Mouse (Mus musculus) lung, postnatal 0 days (tissue): ENCODE data around the gene Xcr1. TPM values are rescaled to one million over a fixed set of nuclear protein-coding genes. Genes with fewer than 3 reads are reported as not detected.
A peak's percentile ranks its signal among the peaks of the same experiment; 100 is the strongest.

Source experiments
- ATAC-seq: fragments of 200-750 bp; cut with Nextera tagmentation; 2 replicates; pipeline ENCODE4 v1.8.0; 2017; ENCODE audit warnings: moderate library complexity
- DNase-seq: peaks from one replicate; pipeline ENCODE4 v3.0.0-alpha.2; 2016; ENCODE audit warnings: low spot score
- H3K27ac ChIP-seq: fragments of 300-500 bp; sonication (generic); 2 replicates; pipeline ENCODE4 v1.5.1; 2014; ENCODE audit warnings: antibody characterized with exemption, mild to moderate bottlenecking, low read length, mixed read lengths
- H3K27me3 ChIP-seq: fragments of 300-500 bp; sonication (generic); replicated peaks from 2 replicates; pipeline ENCODE4 v1.6.1; 2014; ENCODE audit warnings: low read length, mixed read lengths; ENCODE audit not compliant: insufficient read depth
- H3K36me3 ChIP-seq: fragments of 300-500 bp; sonication (generic); 2 replicates; pipeline ENCODE4 v1.6.1; 2014; ENCODE audit warnings: low read length, mixed read lengths; ENCODE audit not compliant: insufficient read depth
- H3K4me1 ChIP-seq: fragments of 300-500 bp; sonication (generic); 2 replicates; pipeline ENCODE4 v1.6.1; 2014; ENCODE audit warnings: antibody characterized with exemption, low read depth, low read length, mixed read lengths; ENCODE audit not compliant: insufficient read depth
- H3K4me2 ChIP-seq: fragments of 300-500 bp; sonication (generic); replicated peaks from 2 replicates; pipeline ENCODE4 v1.6.1; 2014; ENCODE audit warnings: low read depth, mild to moderate bottlenecking, low read length, moderate library complexity, mixed read lengths
- H3K4me3 ChIP-seq: fragments of 300-500 bp; sonication (generic); 2 replicates; pipeline ENCODE4 v1.5.1; 2014; ENCODE audit warnings: low read depth, low read length
- H3K9ac ChIP-seq: fragments of 300-500 bp; sonication (generic); replicated peaks from 2 replicates; pipeline ENCODE4 v1.6.1; 2014; ENCODE audit warnings: low read depth, mild to moderate bottlenecking
- H3K9me3 ChIP-seq: fragments of 300-500 bp; sonication (generic); 2 replicates; pipeline ENCODE4 v1.6.1; 2016; ENCODE audit warnings: low read length, mixed read lengths
- CTCF ChIP-seq: IDR thresholded peaks from 2 replicates; pipeline ENCODE4 v1.5.1; 2016; ENCODE audit warnings: antibody characterized with exemption, mild to moderate bottlenecking
- EP300 ChIP-seq: IDR thresholded peaks from 2 replicates; pipeline ENCODE4 v1.6.1; 2016; ENCODE audit warnings: antibody characterized with exemption, mild to moderate bottlenecking, control low read depth
- WGBS: fragments of 180-500 bp; shearing (Covaris S2); extraction: QIAGEN DNeasy Blood & Tissue Kit; methylation state at CpG from one replicate; pipeline ENCODE4 v1.1.7; 2014; 5-methylcytosine and 5-hydroxymethylcytosine counted together
- polyA plus RNA-seq: library from polyadenylated mRNA; unstranded; fragments of >200 nt; fragmentation: Nextera tagmentation; extraction: Ambion mirVana; gene quantifications from 2 replicates; pipeline ENCODE4 v1.2.1, GENCODE M21; 2015

Gene Xcr1
- polyA plus RNA-seq, 1 experiment from 2014 or later: 0.06 TPM

DNA sequence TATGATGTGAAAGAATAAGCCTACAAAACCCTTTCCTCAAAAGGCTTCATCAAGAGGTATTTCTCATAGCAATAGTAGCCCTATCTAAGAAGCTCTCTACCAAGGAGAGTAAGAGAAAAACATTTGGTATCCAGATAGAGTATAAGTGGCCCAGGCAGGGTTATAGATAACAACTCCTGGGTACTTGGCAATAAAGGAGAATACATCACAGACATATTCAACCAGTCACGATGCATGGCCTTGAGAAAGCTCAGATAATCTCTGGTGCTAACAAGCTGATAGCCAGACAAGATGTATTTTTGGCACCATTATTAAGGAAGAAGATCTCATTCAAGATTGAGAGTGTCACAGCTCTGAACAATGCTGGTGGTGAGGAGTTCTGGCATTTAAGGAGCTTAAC lies 15.3 kb downstream of the Xcr1 start:
- DNase-seq (no peak), ATAC-seq (no peak)
- Histone ChIP-seq H3K9me3 (no peaks in the 10 kb centered on the region), H3K4me1 (peaks cover 5% of the 10 kb centered on the region; the same call in 1 of the 2 replicates), H3K27ac (no peak overlapping the region), H3K9ac (no peak overlapping the region), H3K27me3 (no peaks in the 10 kb centered on the region), H3K4me2 (no peak overlapping the region), H3K36me3 (no peaks in the 10 kb centered on the region), H3K4me3 (no peak overlapping the region)
- TF ChIP-seq CTCF (no peak), EP300 (no peak)
- 82% methylated on average over 1 of the region's 1 CpGs for WGBS

DNA sequence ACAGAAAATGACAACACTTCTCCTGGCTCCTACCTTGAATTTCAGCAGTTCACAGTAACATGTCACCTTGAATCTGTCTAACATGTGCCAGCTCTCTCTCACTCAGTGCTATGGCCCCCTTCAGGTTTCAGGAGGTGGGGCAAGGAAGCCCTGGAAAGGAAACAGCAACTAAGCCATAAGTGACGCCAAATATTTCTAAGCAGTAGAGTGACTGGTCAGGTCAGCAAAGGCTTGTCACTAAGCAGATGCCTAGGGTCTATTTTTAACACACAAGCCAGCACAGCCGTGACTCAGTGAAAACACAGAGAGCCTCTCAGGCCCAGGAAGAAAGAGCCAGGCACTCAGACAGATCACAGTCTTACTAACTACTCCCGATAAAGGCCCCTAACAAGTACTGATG lies 16.7 kb downstream of the Xcr1 start:
- Histone ChIP-seq H3K4me3 (no peak overlapping the region), H3K9me3 (no peaks in the 10 kb centered on the region), H3K27me3 (no peaks in the 10 kb centered on the region), H3K4me2 (no peak overlapping the region), H3K9ac (no peak overlapping the region), H3K36me3 (no peaks in the 10 kb centered on the region), H3K27ac (peak overlapping the region; percentile 51), H3K4me1 (peaks cover 4% of the 10 kb centered on the region; the same call in 1 of the 2 replicates)
- WGBS: 26% methylated on average over 3 of the region's 3 CpGs
- peak; percentile 84 for ATAC-seq
- DNase-seq: peak; percentile 80
- TF ChIP-seq CTCF (peak; percentile 54), EP300 (no peak)

DNA sequence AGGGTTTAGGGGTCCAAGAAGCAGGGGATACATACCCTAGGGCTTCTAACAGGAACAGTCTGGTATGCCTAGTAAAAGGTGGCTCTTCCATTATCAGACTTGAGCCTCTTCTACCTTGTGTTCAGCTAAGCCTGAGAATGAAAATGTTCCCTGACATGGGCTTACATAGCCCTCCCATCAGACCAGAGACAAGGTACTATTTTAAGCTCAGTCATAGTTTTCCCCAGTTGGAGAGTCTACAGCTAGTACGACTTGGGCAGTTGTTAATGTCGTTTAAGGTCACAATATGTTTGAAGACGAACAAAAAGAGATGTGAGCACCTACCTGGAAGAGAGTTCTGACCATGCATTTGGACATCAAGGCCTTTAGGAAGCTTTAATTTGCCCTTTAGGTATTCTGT lies 17.4 kb downstream of the Xcr1 start:
- no peak for ATAC-seq
- Histone ChIP-seq H3K27me3 (no peaks in the 10 kb centered on the region), H3K36me3 (no peaks in the 10 kb centered on the region), H3K4me2 (no peak overlapping the region), H3K27ac (0 out of 2 replicates have a peak overlapping the region, but pooled peaks have one; percentile 51), H3K9ac (no peak overlapping the region), H3K4me1 (no peaks in the 10 kb centered on the region), H3K4me3 (no peak overlapping the region), H3K9me3 (no peaks in the 10 kb centered on the region)
- WGBS: 84% methylated on average over 3 of the region's 3 CpGs
- TF ChIP-seq EP300: no peak
- no peak for TF ChIP-seq CTCF
- DNase-seq: no peak

DNA sequence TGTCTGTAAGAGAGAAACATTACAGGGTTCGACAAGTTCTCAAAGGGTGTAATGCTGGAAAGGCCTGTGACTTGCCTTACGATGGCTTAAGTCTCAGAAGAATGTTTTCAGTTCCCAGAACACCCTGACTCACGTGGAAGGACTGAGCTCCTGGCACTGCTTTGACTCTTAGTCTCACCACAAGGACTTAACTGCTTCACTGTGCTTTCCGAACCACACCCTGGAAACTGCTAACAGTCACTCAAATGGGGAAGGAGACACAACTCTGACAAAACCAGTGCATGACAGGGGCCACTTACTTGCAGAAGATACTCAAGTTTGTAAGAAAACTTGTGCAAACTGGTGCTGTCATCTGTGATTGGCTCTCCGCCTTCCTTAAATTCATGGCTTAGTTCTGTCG lies 21.6 kb downstream of the Xcr1 start:
- Histone ChIP-seq H3K9me3 (no peaks in the 10 kb centered on the region), H3K27ac (no peak overlapping the region), H3K27me3 (no peaks in the 10 kb centered on the region), H3K36me3 (peaks cover 13% of the 10 kb centered on the region; the same call in 1 of the 2 replicates), H3K4me1 (no peaks in the 10 kb centered on the region), H3K4me3 (no peak overlapping the region), H3K9ac (no peak overlapping the region), H3K4me2 (no peak overlapping the region)
- WGBS: 82% methylated on average over 6 of the region's 6 CpGs
- DNase-seq (peak; percentile 60), ATAC-seq (0 out of 2 replicates have a peak, but pooled peaks have one; percentile 22)
- no peak for TF ChIP-seq CTCF

DNA sequence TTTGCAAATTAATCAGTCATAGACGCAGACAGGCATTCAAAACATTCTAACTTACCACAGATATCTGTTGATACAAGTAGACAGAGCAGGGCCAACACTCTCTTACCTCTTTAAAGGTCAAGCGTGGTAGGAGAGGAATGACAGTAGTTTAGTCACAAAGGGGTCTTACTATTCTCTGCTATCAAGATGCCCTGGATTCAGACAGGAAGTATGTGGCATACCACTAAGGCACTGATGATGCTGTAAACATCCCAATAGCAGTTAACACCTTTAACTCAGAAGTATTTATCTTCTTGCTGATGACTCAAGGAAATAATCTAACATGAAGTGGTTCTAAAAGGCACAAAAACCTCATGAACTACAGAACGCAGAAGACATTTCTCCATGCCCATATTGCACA lies 26.0 kb downstream of the Xcr1 start:
- Histone ChIP-seq H3K27me3 (no peaks in the 10 kb centered on the region), H3K4me2 (no peak overlapping the region), H3K4me1 (no peaks in the 10 kb centered on the region), H3K36me3 (peaks cover 24% of the 10 kb centered on the region; the same call in 1 of the 2 replicates), H3K4me3 (no peak overlapping the region), H3K9ac (no peak overlapping the region), H3K27ac (no peak overlapping the region), H3K9me3 (no peaks in the 10 kb centered on the region)
- WGBS: 93% methylated on average over 3 of the region's 3 CpGs
- ATAC-seq (no peak), DNase-seq (no peak)
- TF ChIP-seq EP300 (no peak), CTCF (no peak)

DNA sequence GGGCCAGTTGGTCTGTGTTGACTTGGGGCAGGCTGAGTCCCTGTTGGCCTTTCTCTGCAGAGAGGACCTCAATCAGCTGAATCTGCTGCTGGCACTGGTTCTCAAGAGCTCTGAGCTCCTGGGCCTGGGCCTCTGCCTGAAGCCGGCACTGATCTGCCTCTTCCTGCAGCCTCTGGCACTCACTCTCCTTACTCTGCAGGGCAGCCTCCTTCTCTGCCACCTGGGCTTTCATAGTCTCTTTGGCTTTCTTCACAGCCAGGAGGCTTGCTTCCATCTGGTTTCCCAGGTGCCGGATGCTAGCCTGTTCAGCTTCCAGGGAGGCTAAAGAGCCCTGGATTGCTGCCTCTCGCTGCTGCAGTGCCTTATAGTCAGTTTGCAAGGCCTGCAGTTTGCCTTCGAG lies 32.9 kb downstream of the Xcr1 start:
- Histone ChIP-seq H3K4me3 (no peak overlapping the region), H3K36me3 (peaks cover 43% of the 10 kb centered on the region)

DNA sequence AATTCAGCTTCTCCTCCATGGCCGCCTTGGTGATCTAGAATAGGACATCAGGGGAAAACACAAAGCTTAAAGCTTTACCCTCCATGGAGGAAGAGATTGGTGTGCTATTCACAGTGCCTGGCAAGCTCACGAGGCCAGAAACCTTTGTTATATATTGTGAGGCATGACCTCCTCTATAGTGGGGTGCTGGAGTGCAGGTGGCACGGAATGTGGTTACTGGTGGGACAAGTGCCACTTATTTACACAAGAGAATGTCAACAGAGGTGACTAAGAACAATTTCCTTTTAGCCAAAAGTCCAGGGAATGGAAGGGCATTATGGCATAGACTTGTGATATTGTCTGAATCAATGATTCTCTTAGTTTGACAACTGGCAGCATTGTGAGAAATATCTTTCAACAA lies 35.2 kb downstream of the Xcr1 start:
- peaks cover 60% of the 10 kb centered on the region for H3K36me3 ChIP-seq
- DNase-seq (peak; percentile 80), ATAC-seq (peak; percentile 91)
- H3K9ac ChIP-seq: no peak overlapping the region
- no peak overlapping the region for H3K4me2 ChIP-seq
- 67% methylated on average over 3 of the region's 3 CpGs for WGBS
- H3K27me3 ChIP-seq: no peaks in the 10 kb centered on the region
- no peak for TF ChIP-seq CTCF
- TF ChIP-seq EP300: peak; percentile 84
- H3K4me3 ChIP-seq: no peak overlapping the region
- H3K4me1 ChIP-seq: no peaks in the 10 kb centered on the region
- no peaks in the 10 kb centered on the region for H3K9me3 ChIP-seq
- H3K27ac ChIP-seq: peak overlapping the region; percentile 75

More for the DNA sequence above, 32.9 kb downstream of the Xcr1 start:
- TF ChIP-seq EP300 (no peak), CTCF (no peak)
- DNase-seq (no peak), ATAC-seq (no peak)
- Histone ChIP-seq H3K27me3 (no peaks in the 10 kb centered on the region), H3K4me1 (no peaks in the 10 kb centered on the region), H3K4me2 (no peak overlapping the region), H3K27ac (no peak overlapping the region), H3K9ac (no peak overlapping the region), H3K9me3 (no peaks in the 10 kb centered on the region)
- WGBS: 89% methylated on average over 4 of the region's 4 CpGs
